Mouse (Mus musculus) cerebral cortex, adult 2 months (tissue): ENCODE measurements around the gene Agmo.

Source experiments
- WGBS: fragments of 180-500 bp; shearing (Covaris S2); methylation state at CpG from one replicate; pipeline ENCODE4 v1.1.7; 2018; 5-methylcytosine and 5-hydroxymethylcytosine counted together

Agmo gene

DNA sequence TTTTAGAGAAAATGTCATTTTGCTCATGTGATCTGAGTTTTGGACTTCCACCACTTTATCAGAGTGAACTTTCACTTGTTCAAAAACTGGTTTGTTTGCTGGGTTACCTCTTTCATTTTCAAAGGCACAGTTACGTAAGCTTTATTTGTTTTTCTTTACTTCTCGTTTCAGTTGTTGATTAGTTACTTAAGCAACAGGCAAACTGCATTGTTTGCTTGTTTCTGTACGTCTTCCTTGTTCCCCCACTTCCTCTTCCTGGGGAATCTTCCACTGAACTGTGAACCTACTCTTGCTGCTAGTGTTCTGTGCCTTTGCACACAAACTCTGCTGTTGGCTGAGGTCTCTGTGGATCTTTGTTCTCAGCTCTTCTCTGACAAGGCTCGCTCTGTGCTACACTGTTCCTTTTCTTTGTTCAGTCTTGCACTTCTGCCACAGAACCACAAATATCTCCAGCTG lies at the start of gene Agmo:
Gene Agmo (plus strand): TSS at position 76 of the 456 bp plus-strand sequence.
- 47% methylated on average over 4 of the region's 4 CpGs for WGBS

DNA sequence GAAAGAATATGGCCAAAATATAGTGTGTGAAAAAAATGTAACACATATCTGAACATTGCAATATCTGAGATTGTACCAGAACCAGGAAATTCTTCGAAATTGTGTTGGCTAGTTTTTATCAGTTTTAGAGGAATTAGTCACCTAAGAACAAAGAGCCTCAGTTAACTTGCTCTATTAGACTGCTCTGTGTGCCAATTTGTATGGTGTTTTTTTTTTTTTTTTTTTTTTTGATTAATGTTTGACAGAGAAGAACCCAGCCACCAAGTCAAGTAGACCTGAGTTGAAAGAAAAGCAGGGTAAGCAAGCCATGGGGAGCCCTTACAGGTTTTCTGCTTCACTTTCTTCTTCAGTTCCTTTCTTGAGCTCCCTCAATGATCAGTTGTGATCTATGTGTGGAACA lies 10.3 kb upstream of the Agmo start:
- WGBS, result 85% methylated on average over 1 of the region's 1 CpGs

DNA sequence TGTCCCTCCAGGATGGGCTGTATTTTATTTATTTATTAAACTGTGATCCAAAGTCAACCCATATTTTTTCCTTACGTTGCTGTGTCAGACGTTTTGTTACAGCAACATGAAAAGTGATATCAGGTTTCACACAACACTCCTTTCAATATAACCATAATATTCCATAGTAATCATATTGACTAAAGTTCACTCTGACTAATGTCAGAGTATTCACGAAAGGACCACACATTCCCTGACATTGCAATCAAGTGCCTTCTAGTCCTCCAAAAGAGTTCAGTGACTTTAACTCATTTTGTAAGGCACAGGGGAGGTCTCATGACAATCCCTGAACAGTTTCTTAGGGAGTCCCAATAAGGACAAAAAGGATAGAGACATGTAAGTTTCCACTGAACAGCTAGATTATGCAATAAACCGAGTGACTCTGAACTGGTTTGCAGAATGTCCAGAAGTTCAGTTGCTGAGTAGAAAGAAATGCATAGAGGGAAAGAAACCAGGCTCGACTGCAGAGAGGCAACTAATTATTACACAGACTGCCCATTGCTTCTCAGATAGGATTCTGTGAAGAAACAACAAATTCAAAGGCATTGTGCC lies 371 bp upstream of the Agmo start:
- 70% methylated on average over 5 of the region's 5 CpGs for WGBS

DNA sequence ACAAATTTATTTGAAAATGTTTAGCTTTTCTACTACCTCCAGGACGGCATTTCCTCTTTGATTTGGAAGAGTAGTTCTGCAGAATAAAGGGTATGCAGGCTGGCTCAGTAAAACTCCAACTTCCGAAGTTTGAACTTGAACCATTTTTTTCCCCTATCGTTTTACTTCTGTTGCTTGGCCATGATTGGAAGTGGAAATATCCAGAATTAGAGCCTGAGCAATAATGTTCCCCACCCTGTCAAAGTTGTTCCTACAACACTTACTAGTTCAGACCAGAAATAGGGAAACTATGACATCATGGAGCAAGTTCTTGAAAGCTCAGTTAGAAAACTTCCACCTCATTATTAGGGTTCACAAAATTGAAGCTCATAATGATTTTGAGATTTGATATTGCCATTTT lies 1.0 kb downstream of the Agmo start:
- WGBS, result 69% methylated on average over 3 of the region's 3 CpGs

DNA sequence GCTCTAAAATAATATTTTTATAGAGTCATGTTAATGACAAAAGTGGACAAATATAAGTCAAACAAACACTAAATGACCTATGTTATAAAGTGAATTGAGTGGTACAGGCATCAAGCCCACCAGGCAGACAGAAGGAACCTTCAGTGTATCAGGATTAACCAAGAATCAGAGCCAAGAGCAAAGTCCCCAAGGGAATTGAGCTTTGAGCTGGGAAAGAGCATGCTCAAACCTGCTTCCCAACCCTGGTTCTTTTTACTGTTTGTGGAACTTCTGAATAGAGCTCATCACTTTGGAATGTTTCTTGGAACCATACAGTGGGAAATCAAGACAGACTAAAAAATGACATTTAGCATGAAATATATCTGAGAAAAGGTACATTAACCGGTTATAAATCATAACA lies 3.4 kb downstream of the Agmo start:
- 94% methylated on average over 1 of the region's 1 CpGs for WGBS

DNA sequence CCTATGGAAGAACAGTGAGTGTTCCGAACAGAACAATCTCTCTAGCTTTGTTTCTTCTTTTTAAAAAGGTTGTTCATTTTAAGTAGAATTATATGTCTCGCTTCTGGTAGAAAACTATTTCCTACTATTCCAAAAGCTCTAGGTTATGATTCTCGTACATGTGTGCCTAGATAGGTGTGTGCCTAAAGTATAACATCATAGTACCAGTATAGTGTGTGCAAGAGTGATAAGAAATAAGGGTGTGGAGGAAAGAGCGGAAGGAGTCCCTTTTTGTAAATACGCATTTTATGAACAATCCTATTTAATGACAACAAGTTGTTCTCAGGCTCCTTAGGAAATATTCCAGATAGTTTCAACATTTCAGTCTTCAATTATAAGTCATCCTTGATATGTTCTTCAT lies 10.2 kb downstream of the Agmo start:
- 96% methylated on average over 5 of the region's 5 CpGs for WGBS

DNA sequence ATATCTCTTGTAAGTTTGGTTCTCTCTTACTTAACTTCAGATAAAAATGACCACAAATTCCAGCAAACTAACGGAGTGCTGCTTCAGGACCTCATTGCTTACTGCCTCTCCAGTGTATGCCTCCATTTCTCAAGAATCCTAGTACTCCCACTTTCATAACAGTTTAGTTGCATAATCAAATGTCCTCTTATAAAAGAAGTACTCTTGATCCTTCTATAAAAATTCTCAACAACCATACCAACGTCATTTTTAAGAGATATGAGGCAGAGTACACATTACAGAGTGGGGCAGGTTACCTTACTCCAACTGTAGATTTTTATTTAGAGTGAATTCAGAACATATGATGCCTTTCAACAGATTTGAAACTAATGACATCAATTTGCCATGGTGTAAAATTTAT lies 15.7 kb downstream of the Agmo start:
- WGBS, result 76% methylated on average over 2 of the region's 2 CpGs

DNA sequence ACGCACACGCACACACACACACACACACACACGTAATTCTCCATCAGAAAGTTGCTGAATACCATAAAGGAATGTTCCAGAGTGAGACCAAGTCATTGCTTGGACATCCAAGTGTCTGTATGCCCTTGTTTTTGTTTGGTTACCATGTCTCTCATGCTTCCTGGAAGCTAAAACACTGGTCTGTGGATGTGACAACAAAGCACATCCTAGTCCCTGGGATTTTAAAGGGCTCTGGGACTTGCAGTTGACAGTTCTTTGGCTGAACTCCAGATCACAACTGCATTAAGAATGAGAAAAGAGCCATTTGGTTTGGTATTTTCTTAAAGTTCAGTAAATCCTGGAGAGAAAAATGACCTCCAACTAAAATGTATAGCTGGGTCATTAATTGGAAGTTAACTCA lies 22.2 kb downstream of the Agmo start:
- 73% methylated on average over 3 of the region's 3 CpGs for WGBS

DNA sequence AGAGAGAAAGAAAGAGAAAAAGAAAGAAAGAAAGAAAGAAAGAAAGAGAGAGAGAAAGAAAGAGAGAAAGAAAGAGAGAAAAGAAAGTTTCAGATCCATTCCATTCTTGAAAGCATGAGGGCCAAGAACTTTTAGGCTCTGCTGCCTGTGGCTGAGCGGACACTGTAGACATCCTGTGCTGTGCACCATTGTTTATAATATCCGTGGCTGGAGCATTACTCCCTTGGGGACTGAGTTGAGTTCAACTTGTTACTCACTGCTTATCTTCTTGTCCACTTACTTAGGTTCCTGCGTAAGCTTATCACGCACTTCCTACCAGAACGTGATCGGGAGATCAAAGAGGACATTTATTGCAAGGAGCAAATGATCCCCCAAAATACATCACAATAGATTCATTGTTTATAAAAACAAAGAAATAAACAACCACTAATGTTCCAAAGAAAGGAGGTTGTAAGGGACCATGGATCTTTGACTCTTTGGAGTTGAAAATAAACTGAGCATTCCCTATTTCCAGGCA lies 27.3 kb downstream of the Agmo start:
- WGBS, result 58% methylated on average over 6 of the region's 6 CpGs

DNA sequence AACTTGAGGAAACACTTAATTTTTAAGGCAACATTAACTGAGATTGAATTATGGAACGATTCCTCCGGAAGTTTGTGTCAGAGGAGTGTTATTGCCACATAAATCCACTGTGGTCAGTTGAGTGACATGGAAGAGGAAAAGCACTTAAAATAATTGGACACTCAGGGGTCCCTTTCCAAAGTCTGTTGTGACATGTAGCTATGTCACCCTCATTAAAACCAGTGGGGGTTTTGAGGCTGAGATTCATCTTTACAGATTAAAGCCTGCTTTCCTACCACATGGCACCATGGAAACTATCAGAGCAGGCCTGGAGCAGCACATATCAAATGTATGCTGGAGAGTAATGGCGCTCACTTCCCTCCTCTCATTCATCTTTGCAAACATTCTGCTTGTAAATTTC lies 31.2 kb downstream of the Agmo start:
- WGBS, result 78% methylated on average over 3 of the region's 3 CpGs

DNA sequence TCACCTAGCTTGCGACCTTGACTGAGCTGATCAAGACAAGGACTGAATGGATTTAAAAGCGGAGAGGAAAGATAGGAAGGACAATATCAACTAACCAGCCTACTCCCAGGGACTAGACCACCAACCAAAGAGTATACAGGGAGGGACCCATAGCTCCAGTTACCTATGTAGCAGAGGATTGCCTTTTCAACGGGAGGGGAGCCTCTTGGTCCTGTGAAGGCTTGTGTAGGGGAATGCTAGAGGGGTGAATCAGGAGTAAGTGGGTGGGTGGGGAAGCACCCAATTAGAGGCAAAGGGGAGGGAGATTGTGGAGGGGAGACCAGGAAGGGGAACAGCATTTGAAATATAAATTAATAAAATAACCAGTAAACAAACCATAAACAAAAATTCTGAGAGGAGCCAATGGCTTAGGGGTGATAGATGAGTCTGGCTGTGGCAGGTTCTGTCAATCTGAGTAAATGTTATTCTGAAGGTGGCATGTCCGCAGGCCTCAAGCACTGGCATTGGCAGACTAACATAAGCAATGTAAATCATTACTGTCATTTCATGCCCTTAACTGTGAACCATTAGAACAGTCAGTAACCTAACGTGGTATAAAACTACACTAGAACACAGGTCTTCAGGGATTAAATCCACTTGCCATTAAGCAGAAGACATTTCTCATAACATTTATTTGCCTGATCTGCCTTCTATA lies 32.7 kb downstream of the Agmo start:
- WGBS, result 92% methylated on average over 5 of the region's 5 CpGs

DNA sequence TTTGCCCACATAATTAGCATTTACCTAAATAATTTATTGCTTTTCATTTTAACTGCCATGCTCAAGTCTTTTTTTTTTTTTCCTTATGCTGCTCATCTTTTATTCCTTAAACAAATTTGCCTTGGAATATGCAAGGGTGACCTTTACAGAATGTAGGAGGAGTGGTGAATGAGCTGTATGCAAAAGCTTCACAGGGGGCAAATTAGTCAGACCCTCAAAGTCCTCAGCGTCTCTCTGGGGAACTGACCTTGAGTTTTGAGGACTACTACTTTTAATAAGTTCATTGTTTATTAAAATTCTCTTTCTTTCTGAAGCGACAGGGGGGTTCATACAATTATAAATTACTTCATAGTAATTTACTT lies 33.2 kb downstream of the Agmo start:
- WGBS, result 66% methylated on average over 2 of the region's 2 CpGs

DNA sequence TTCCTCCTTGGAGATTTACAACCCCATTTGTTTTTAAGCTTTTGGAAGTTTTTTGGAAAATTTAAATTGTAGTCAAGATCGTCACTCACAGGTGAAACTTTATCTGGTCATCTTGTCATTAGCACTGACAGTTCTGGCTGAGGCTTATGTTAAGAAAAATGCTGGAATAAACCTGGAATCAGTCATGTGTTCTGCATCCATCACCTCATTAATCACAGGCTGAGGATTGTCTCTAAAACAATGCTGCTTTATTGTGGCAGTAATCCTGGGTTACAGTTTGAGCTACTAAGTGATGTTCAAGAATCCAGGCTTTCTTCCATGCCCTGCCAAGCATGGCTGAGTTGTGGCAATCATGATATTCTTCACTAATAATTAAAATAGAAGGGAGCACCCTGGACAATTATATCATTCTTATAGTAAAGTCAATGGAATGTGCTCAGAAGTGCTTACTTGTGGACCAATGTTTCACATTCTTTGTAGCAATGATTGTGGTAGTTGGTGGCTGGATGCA lies 65.6 kb downstream of the Agmo start:
- 75% methylated on average over 1 of the region's 1 CpGs for WGBS

DNA sequence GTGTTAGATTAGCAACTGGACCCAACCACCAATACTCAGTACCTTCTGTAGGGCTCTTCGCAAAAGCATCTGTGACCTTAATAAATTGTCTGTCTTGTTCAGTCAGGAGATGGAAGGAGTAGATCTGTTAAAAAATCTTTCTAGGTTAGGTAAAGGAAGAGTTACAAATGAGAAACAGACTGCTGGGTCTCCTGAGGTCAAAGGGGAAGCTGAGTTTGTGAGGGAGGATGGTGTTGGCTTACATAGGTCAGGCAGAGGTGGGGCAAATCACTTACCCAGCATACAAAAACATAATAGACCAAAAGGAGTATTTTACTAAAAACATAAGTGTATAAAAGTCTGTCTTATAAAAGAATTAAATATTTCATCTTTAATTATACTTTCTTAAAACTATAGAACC lies 69.3 kb downstream of the Agmo start:
- WGBS, result 98% methylated on average over 1 of the region's 1 CpGs

DNA sequence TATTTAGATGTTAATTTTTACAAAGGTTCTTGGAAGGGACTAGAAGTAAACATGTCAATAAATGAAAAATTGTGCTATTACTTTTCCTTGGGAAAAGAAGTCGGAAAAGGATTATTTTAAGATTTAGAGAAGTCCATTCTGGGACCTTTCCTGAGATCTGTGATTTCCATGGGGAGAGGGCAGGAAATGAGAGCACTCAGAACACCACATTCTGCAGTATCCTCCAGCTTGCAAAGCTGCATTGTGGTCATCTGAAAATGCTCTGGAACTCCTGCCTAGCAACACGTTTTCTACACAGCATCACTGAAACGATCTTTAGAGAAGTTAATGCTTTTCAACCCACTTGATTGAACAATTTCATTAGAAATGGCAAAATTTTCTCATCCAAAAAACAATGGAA lies 81.4 kb downstream of the Agmo start:
- 55% methylated on average over 3 of the region's 3 CpGs for WGBS

DNA sequence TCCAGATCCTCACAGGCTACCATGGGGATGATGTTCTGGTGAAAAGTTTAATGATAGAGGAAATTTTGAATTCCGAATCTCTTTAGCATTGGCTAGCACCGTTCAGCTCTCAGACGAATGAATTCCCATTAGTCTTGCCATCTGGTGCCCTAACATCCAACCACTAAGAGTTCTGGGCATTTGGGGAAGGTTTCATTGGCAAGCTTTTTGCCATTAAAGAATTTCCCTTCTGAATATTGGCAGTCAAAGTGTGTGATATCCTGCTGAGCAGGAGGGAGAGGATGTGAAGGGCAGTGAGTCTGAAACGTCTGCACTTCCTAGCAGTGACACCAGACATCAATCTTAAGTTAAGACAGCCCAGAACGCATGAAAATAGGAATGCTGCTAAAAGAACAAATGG lies 93.5 kb downstream of the Agmo start:
- WGBS, result 46% methylated on average over 5 of the region's 5 CpGs

DNA sequence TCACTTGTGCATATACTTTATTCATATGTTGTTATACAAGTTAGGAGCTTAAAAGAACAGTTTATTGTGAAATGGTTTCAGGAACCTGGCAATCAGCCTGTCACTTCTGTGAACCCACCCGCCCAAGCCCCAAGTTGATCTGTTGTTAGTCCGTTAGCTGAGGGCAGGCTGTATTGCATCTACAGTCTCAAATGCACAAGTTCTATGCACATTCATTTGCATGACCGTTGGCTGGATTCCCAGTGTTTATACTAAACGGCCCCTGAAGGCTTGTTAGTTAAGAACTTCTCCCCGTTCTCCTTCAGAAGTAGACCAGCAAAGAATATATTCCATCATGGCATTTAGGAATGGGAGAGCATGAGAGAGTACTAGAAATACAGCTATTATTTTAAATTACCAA lies 102.8 kb downstream of the Agmo start:
- 40% methylated on average over 5 of the region's 5 CpGs for WGBS

DNA sequence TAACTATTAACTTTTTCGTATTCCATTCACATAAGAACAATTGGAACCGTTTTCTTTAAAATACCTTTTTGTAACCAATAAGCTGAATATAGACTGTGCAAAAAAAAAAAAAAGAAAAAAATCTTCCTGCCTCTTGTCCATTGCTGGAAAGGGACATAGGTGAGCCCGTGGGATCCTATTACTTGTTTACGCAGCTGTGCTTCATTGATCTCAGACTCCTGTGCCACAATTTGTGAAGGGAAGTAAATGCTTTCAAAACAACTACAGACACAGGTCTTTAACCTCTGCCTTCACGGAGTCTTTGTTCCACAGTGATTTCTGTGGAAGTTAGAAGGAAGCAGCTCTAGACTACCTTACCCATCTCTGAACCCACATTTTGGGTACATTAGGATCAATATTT lies 104.3 kb downstream of the Agmo start:
- 77% methylated on average over 5 of the region's 5 CpGs for WGBS

DNA sequence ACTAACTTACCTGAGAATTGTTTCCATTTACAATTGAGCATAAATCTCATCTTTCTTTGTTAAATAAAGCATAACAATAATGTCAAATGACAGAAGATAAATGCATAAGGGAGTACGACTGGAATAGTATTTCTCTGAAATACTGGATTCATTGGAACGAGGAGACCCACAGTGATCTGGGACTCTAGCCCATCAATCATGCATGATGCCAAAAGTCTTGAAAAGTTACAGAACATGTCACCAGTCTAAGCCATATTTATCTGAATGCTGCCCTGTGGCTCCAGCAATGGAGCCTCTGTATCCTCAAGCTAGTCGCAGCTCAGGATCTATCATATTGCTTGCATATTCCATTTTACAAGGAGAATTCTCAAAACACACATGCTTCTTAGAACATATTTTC lies 150.9 kb downstream of the Agmo start:
- WGBS, result 77% methylated on average over 3 of the region's 3 CpGs

DNA sequence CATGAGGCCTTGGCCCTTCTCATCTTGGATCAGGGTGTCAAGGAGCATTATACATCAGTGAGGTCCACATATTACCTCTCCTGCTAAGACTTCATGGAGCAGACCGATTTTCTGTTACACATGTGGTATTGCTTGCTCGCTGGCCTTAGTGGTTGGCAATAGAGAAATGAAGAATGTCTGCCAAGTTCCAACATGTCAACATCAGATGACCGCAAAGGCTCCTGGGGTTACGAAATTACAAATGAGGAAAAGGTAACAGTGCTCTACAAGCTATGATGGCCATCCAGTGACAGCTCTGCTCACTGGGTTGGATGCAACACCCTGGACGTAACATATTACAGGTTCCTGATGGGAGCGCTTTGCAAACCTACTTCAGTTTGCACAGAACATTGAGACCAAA lies 161.1 kb downstream of the Agmo start:
- 95% methylated on average over 6 of the region's 6 CpGs for WGBS

DNA sequence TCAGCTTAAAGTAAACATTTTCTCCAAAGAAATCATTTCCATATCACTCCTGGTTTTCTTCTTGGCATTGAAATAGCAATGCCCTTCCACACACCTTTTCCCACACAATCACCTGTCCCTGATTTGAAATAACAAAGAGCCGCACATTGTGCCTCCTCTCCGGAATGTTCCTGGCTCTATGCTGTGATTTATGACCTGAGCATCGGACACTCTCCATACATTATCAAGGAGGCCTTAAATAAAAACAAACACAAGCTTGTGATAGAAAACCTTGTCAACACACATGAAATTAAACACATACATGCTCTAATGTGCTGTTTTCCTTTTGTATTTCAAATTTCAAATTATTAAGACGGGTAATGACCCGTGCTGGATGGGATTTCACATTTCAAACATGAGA lies 184.9 kb downstream of the Agmo start:
- WGBS, result 96% methylated on average over 5 of the region's 5 CpGs

DNA sequence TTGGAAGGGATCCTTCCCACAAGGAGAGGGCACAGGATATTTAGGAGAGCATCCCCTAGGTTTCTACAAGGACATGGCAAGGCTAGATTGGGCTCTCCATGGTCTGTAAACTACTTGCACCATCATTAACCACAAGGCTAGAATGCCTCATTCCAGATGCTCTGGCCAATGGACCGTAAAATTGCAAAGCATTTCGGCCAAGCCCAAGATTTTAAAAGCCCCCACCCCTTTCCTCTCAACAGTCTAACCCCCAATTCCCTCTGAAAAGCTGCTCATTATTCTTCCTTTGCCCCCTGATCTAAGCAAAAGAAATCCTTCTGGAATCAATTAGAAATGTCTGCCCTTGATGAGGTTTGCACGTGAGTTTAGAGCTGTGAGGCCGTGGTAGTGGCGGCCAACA lies 185.3 kb downstream of the Agmo start:
- 87% methylated on average over 5 of the region's 5 CpGs for WGBS

DNA sequence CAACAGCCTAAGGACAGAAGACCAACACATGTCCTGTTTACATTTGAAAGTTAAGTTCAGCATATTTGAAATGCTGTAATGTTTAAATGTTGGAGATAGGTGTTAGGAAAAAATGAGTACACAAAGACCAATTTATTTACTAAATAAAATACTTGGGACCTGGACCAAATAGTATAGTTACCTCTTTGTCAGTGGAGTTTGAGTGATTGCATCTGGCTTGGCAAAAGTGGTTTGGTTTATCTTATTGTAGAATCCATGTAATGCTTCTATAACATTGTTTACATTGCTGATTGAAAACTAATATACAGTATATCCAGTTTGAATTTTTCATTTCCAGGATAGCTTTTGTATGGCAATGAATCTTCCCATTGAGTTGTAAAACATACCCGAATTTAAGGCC lies 193.0 kb downstream of the Agmo start:
- whole genome bisulfite sequencing, result 90% methylated on average over 1 of the region's 1 CpGs
